Mouse (Mus musculus) urinary bladder, postnatal 10 days (tissue): ENCODE results near the gene Rab12.

Experiments used
- DNase-seq: peaks from one replicate; pipeline ENCODE4 v3.0.0; 2022; ENCODE audit warnings: low spot score

The Rab12 gene

GRCm38 (mm10) chr17:66447978-66448377 is 71.6 kb downstream of the Rab12 start:
- no peak for DNase-seq

GRCm38 (mm10) chr17:66447007-66447312 is 72.6 kb downstream of the Rab12 start:
- DNase-seq, result no peak

GRCm38 (mm10) chr17:66446196-66447006 is 73.1 kb downstream of the Rab12 start:
- DNase-seq, result no peak
